Mouse (Mus musculus) CH12.LX (cell line): ENCODE results near the gene 5730596B20Rik. TPM values are rescaled to one million over a fixed set of nuclear protein-coding genes. Genes with fewer than 3 reads are reported as not detected.

Experiments
- DNase-seq: peaks from one replicate; pipeline ENCODE4 v3.0.0-alpha.2; 2013; ENCODE audit errors: extremely low read depth
- H3K27ac ChIP-seq: 2 replicates; pipeline ENCODE4 v1.5.1; 2012; ENCODE audit warnings: low read depth, mild to moderate bottlenecking, control low read depth, moderate library complexity; ENCODE audit not compliant: insufficient read depth
- H3K27me3 ChIP-seq: replicated peaks from 2 replicates; pipeline ENCODE3; 2012; ENCODE audit warnings: inconsistent platforms
- H3K36me3 ChIP-seq, 2 experiments: replicated peaks in 1 of 2; 2 replicates each; pipeline versions ENCODE3 to v1.6.1; 2012; ENCODE audit warnings: inconsistent platforms in 1 of 2, low read length in 1 of 2, mild to moderate bottlenecking in 1 of 2, mixed read lengths in 1 of 2, moderate library complexity in 1 of 2; ENCODE audit not compliant: control insufficient read depth in 1 of 2, insufficient read depth in 1 of 2
- H3K4me1 ChIP-seq, 2 experiments: 2 replicates each; pipeline ENCODE4 v1.6.1; 2012; ENCODE audit warnings: inconsistent platforms in 1 of 2, moderate library complexity in 1 of 2; ENCODE audit not compliant: insufficient read depth in 2 of 2, control insufficient read depth in 1 of 2
- H3K4me2 ChIP-seq: 2 replicates; pipeline ENCODE4 v1.6.1; 2012; ENCODE audit warnings: low read depth, mild to moderate bottlenecking, control low read depth; ENCODE audit not compliant: poor library complexity, insufficient read depth, severe bottlenecking
- H3K4me3 ChIP-seq, 3 experiments: fragments of 150-350 bp in 1 of 3; sonication (generic) in 1 of 3; replicated peaks in 1 of 3; 2 replicates each; pipeline versions ENCODE3 to v1.5.1; 2011 to 2012; ENCODE audit warnings: low read depth in 2 of 3, low read length in 2 of 3, mild to moderate bottlenecking in 2 of 3, moderate library complexity in 2 of 3, control low read depth in 1 of 3, improper control_type of control experiment in 1 of 3, inconsistent platforms in 1 of 3, mixed read lengths in 1 of 3; ENCODE audit not compliant: poor library complexity in 1 of 3
- H3K79me2 ChIP-seq: replicated peaks from 2 replicates; pipeline ENCODE4 v1.6.1; 2012; ENCODE audit warnings: mild to moderate bottlenecking, moderate library complexity; ENCODE audit not compliant: control insufficient read depth, poor library complexity, insufficient read depth, severe bottlenecking; ENCODE audit errors: extremely low read depth
- H3K9ac ChIP-seq: 2 replicates; pipeline ENCODE4 v1.6.1; 2012; ENCODE audit warnings: low read depth, mild to moderate bottlenecking, control low read depth, moderate library complexity; ENCODE audit not compliant: insufficient read depth
- H3K9me3 ChIP-seq: replicated peaks from 2 replicates; pipeline ENCODE3; 2012; ENCODE audit warnings: low read length, inconsistent platforms, mixed read lengths
- CHD1 ChIP-seq: IDR thresholded peaks from 2 replicates; pipeline ENCODE4 v1.6.1; 2012; ENCODE audit warnings: low read depth, low read length, improper control_type of control experiment, inconsistent platforms
- JUN ChIP-seq: IDR thresholded peaks from 2 replicates; pipeline ENCODE4 v1.6.1; 2011; ENCODE audit warnings: low read depth, mild to moderate bottlenecking, low read length, improper control_type of control experiment, moderate library complexity; ENCODE audit not compliant: insufficient read depth
- KAT2A ChIP-seq: IDR thresholded peaks from 2 replicates; pipeline ENCODE4 v1.6.1; 2012; ENCODE audit warnings: low read length, improper control_type of control experiment, inconsistent platforms; ENCODE audit not compliant: insufficient replicate concordance
- MAFK ChIP-seq: IDR thresholded peaks from 2 replicates; pipeline ENCODE4 v1.6.1; 2011; ENCODE audit warnings: low read length, improper control_type of control experiment; ENCODE audit not compliant: insufficient replicate concordance
- MYC ChIP-seq: IDR thresholded peaks from 2 replicates; pipeline ENCODE4 v1.6.1; 2011; ENCODE audit warnings: low read depth, mild to moderate bottlenecking, improper control_type of control experiment, low read length
- PAX5 ChIP-seq: IDR thresholded peaks from 2 replicates; pipeline ENCODE4 v1.6.1; 2012; ENCODE audit warnings: low read length, inconsistent platforms, mixed read lengths
- POLR2A ChIP-seq: IDR thresholded peaks from 2 replicates; pipeline ENCODE4 v1.6.1; 2011; ENCODE audit warnings: low read depth, mild to moderate bottlenecking, improper control_type of control experiment, low read length
- POLR2AphosphoS2 ChIP-seq: IDR thresholded peaks from 2 replicates; pipeline ENCODE4 v1.6.1; 2011; ENCODE audit warnings: low read depth, low read length, improper control_type of control experiment
- RAD21 ChIP-seq: IDR thresholded peaks from 2 replicates; pipeline ENCODE4 v1.6.1; 2011; ENCODE audit warnings: low read depth, mild to moderate bottlenecking, low read length, improper control_type of control experiment, moderate library complexity
- SIN3A ChIP-seq: IDR thresholded peaks from 2 replicates; pipeline ENCODE4 v1.6.1; 2012; ENCODE audit warnings: low read length, improper control_type of control experiment, inconsistent platforms
- UBTF ChIP-seq: IDR thresholded peaks from 2 replicates; pipeline ENCODE4 v1.6.1; 2012; ENCODE audit warnings: low read depth, mild to moderate bottlenecking, inconsistent platforms, low read length, improper control_type of control experiment, moderate library complexity
- USF1 ChIP-seq: IDR thresholded peaks from 2 replicates; pipeline ENCODE4 v1.6.1; 2014; ENCODE audit warnings: low read depth, mild to moderate bottlenecking, inconsistent platforms, low read length, improper control_type of control experiment
- ZC3H11A ChIP-seq: IDR thresholded peaks from 2 replicates; pipeline ENCODE4 v1.6.1; 2012; ENCODE audit warnings: low read depth, mild to moderate bottlenecking, inconsistent platforms, low read length, improper control_type of control experiment
- dilution Hi-C: fragments of 300-500 bp; cut with MboI; formaldehyde crosslinking; loops from 2 replicates; pipeline ENCODE4 v1.14.3; 2020; ENCODE audit warnings: low sequenced_read_pairs; ENCODE audit not compliant: extremely low pct_unique_long_range_greater_than_20kb, extremely low pct_ligation_motif_present
- in situ Hi-C: fragments of 300-500 bp; cut with MboI; formaldehyde crosslinking; loops from 3 replicates; pipeline ENCODE4 v1.14.3; 2019; ENCODE audit warnings: low sequenced_read_pairs, low pct_ligation_motif_present, low pct_unique_long_range_greater_than_20kb, mixed read lengths
- polyA plus RNA-seq: library from polyadenylated mRNA; unstranded; fragments of >175 nt; gene quantifications from 2 replicates; pipeline ENCODE4 v1.2.1, GENCODE M21; 2012; ENCODE audit warnings: low read depth; ENCODE audit not compliant: insufficient read length
- total RNA-seq, 2 experiments: library from RNA; depleted of rRNA; stranded (reverse); fragments of 300-350 nt in 1 of 2; fragments of >200 nt in 1 of 2; gene quantifications; 2 replicates each; pipeline ENCODE4 v1.2.3; 2012 to 2014

The 5730596B20Rik gene
- total and polyA plus RNA-seq, 3 experiments = 0.07 TPM; not detected in 2

DNA sequence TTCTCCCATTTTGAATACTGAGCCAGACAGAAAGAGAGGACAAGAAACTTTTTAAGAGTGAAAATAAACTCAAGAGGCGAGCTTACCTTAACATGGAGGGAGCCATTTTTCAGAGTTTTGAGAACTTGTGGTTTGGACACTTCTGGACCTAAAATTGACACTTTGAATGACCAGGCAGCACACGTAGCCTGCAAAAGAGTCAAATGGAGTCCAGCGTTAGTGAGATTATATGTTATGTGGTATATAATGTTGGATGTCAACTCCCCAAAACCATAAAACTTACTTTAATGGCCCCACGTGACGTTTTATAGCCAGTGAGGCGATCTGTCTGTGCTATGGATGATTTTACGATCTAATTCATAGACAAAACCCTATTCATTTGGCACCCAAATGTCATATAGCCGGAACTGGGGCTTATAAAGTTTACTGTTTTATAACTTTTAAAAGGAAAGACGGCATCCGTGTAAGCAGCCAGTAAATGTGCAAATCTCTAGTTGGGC is 23.5 kb downstream of the 5730596B20Rik start:
- H3K36me3 ChIP-seq = peaks cover 16 to 30% of the 10 kb centered on the region in 2 experiments
- no peak overlapping the region for H3K4me3 ChIP-seq
- H3K27me3 ChIP-seq = no peaks in the 10 kb centered on the region
- no peak overlapping the region for H3K27ac ChIP-seq
- DNase-seq = no peak
- no peak overlapping the region for H3K9ac ChIP-seq
- no peaks in the 10 kb centered on the region for H3K79me2 ChIP-seq
- H3K4me1 ChIP-seq = peaks cover 0 to 5% of the 10 kb centered on the region in 2 experiments; a peak in 1 of 4 replicates
- peaks cover 27% of the 10 kb centered on the region for H3K9me3 ChIP-seq
- no peak overlapping the region for H3K4me2 ChIP-seq
- in situ Hi-C loops (loop anchor here (25.0 kb wide), 1 partner anchor 188 kb away; the partner anchor contains the start of gene Skap2), dilution Hi-C loops (no loop called here)
- TF ChIP-seq KAT2A (no peak), PAX5 (no peak), POLR2A (no peak), JUN (no peak), POLR2AphosphoS2 (no peak), MYC (no peak), RAD21 (no peak), CHD1 (no peak), MAFK (no peak), ZC3H11A (no peak)

DNA sequence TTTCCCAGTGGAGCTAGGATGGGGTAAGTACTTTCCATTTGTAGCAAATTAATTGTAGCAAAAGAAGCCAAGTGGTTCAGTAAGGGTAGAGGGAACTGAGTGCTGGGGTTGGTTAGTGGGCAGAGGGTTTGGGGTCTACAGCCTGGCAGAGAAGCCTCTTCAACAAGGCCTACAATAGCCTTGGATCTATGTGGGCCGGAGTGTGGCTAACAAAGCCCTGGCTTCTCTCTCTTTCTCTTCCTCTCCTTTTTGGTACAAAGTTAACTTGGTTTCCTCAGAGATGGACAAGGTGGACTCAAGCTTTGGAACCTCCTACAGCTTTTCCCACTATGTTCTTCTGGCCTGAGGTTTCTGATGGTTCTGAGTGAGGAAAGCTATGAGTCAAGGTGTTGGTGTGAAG is 24.0 kb downstream of the 5730596B20Rik start:
- in situ Hi-C loops = loop anchor here (25.0 kb wide), 1 partner anchor 189 kb away; the partner anchor contains the start of gene Skap2
- H3K27me3 ChIP-seq = no peaks in the 10 kb centered on the region

More for the DNA sequence above, 24.0 kb downstream of the 5730596B20Rik start:
- peaks cover 21 to 35% of the 10 kb centered on the region in 2 experiments for H3K36me3 ChIP-seq
- dilution Hi-C loops = no loop called here
- no peak for TF ChIP-seq USF1
- TF ChIP-seq UBTF = no peak
- no peak for TF ChIP-seq POLR2AphosphoS2
- no peak for TF ChIP-seq SIN3A
- TF ChIP-seq KAT2A = no peak
- TF ChIP-seq MYC = no peak
- H3K4me2 ChIP-seq = no peak overlapping the region
- peaks cover 0 to 5% of the 10 kb centered on the region in 2 experiments; a peak in 1 of 4 replicates for H3K4me1 ChIP-seq
- no peak overlapping the region for H3K9ac ChIP-seq
- H3K4me3 ChIP-seq = no peak overlapping the region
- H3K79me2 ChIP-seq = no peaks in the 10 kb centered on the region
- no peak for DNase-seq
- no peak overlapping the region for H3K27ac ChIP-seq
- peaks cover 31% of the 10 kb centered on the region for H3K9me3 ChIP-seq
